Mouse (Mus musculus) bone marrow macrophage, adult 2 months (primary cell): ENCODE data around the gene 1810030O07Rik.

Experiments used
- CTCF ChIP-seq: IDR thresholded peaks from 2 replicates; pipeline ENCODE4 v1.5.1; 2012; ENCODE audit warnings: low read depth, mild to moderate bottlenecking, low read length, moderate library complexity
- POLR2A ChIP-seq: IDR thresholded peaks from 2 replicates; pipeline ENCODE4 v1.6.1; 2012; ENCODE audit warnings: mild to moderate bottlenecking, low read depth, low read length, borderline replicate concordance

GRCm38 (mm10) chrX:12673054-12673775 is at the start of gene 1810030O07Rik:
- no peak for TF ChIP-seq POLR2A
- no peak for TF ChIP-seq CTCF
